Mouse (Mus musculus) CH12.LX (cell line): Measurements from ENCODE around the gene Fgfr2. TPM values are rescaled to one million over a fixed set of nuclear protein-coding genes. Genes with fewer than 3 reads are reported as not detected.

Source experiments
- DNase-seq: peaks from one replicate; pipeline ENCODE4 v3.0.0-alpha.2; 2013; ENCODE audit errors: extremely low read depth
- H3K27ac ChIP-seq: 2 replicates; pipeline ENCODE4 v1.5.1; 2012; ENCODE audit warnings: low read depth, mild to moderate bottlenecking, control low read depth, moderate library complexity; ENCODE audit not compliant: insufficient read depth
- H3K27me3 ChIP-seq: replicated peaks from 2 replicates; pipeline ENCODE3; 2012; ENCODE audit warnings: inconsistent platforms
- H3K36me3 ChIP-seq, 2 experiments: replicated peaks in 1 of 2; 2 replicates each; pipeline versions ENCODE3 to v1.6.1; 2012; ENCODE audit warnings: inconsistent platforms in 1 of 2, low read length in 1 of 2, mild to moderate bottlenecking in 1 of 2, mixed read lengths in 1 of 2, moderate library complexity in 1 of 2; ENCODE audit not compliant: control insufficient read depth in 1 of 2, insufficient read depth in 1 of 2
- H3K4me1 ChIP-seq, 2 experiments: 2 replicates each; pipeline ENCODE4 v1.6.1; 2012; ENCODE audit warnings: inconsistent platforms in 1 of 2, moderate library complexity in 1 of 2; ENCODE audit not compliant: insufficient read depth in 2 of 2, control insufficient read depth in 1 of 2
- H3K4me2 ChIP-seq: 2 replicates; pipeline ENCODE4 v1.6.1; 2012; ENCODE audit warnings: low read depth, mild to moderate bottlenecking, control low read depth; ENCODE audit not compliant: poor library complexity, insufficient read depth, severe bottlenecking
- H3K4me3 ChIP-seq, 3 experiments: fragments of 150-350 bp in 1 of 3; sonication (generic) in 1 of 3; replicated peaks in 1 of 3; 2 replicates each; pipeline versions ENCODE3 to v1.5.1; 2011 to 2012; ENCODE audit warnings: low read depth in 2 of 3, low read length in 2 of 3, mild to moderate bottlenecking in 2 of 3, moderate library complexity in 2 of 3, control low read depth in 1 of 3, improper control_type of control experiment in 1 of 3, inconsistent platforms in 1 of 3, mixed read lengths in 1 of 3; ENCODE audit not compliant: poor library complexity in 1 of 3
- H3K79me2 ChIP-seq: replicated peaks from 2 replicates; pipeline ENCODE4 v1.6.1; 2012; ENCODE audit warnings: mild to moderate bottlenecking, moderate library complexity; ENCODE audit not compliant: control insufficient read depth, poor library complexity, insufficient read depth, severe bottlenecking; ENCODE audit errors: extremely low read depth
- H3K9ac ChIP-seq: 2 replicates; pipeline ENCODE4 v1.6.1; 2012; ENCODE audit warnings: low read depth, mild to moderate bottlenecking, control low read depth, moderate library complexity; ENCODE audit not compliant: insufficient read depth
- H3K9me3 ChIP-seq: replicated peaks from 2 replicates; pipeline ENCODE3; 2012; ENCODE audit warnings: low read length, inconsistent platforms, mixed read lengths
- BHLHE40 ChIP-seq: IDR thresholded peaks from 2 replicates; pipeline ENCODE4 v1.6.1; 2011; ENCODE audit warnings: mild to moderate bottlenecking, low read depth, low read length, improper control_type of control experiment
- CHD1 ChIP-seq: IDR thresholded peaks from 2 replicates; pipeline ENCODE4 v1.6.1; 2012; ENCODE audit warnings: low read depth, low read length, improper control_type of control experiment, inconsistent platforms
- CTCF ChIP-seq, 2 experiments: IDR thresholded peaks in 1 of 2; conservative IDR thresholded peaks in 1 of 2; 2 replicates each; pipeline ENCODE4 v1.5.1; 2011 to 2012; ENCODE audit warnings: low read depth in 2 of 2, low read length in 2 of 2, improper control_type of control experiment in 1 of 2, inconsistent platforms in 1 of 2, mild to moderate bottlenecking in 1 of 2, moderate library complexity in 1 of 2
- E2F4 ChIP-seq: IDR thresholded peaks from 2 replicates; pipeline ENCODE4 v1.6.1; 2011; ENCODE audit warnings: low read depth, low read length, improper control_type of control experiment; ENCODE audit not compliant: insufficient replicate concordance
- ELF1 ChIP-seq: IDR thresholded peaks from 2 replicates; pipeline ENCODE4 v1.6.1; 2014; ENCODE audit warnings: low read depth, mild to moderate bottlenecking, inconsistent platforms, low read length, improper control_type of control experiment
- EP300 ChIP-seq: IDR thresholded peaks from 2 replicates; pipeline ENCODE4 v1.6.1; 2011; ENCODE audit warnings: low read length, improper control_type of control experiment
- ETS1 ChIP-seq: conservative IDR thresholded peaks from 2 replicates; pipeline ENCODE4 v1.6.1; 2012; ENCODE audit warnings: low read depth, mild to moderate bottlenecking, inconsistent platforms, low read length, improper control_type of control experiment, moderate library complexity
- IRF4 ChIP-seq: IDR thresholded peaks from 2 replicates; pipeline ENCODE4 v1.6.1; 2014; ENCODE audit warnings: low read depth, mild to moderate bottlenecking, inconsistent platforms, low read length, improper control_type of control experiment
- JUND ChIP-seq: conservative IDR thresholded peaks from 2 replicates; pipeline ENCODE4 v1.6.1; 2011; ENCODE audit warnings: low read depth, low read length, improper control_type of control experiment
- MAZ ChIP-seq: IDR thresholded peaks from 2 replicates; pipeline ENCODE4 v1.6.1; 2012; ENCODE audit warnings: low read depth, mild to moderate bottlenecking, inconsistent platforms, low read length, improper control_type of control experiment, moderate library complexity
- MEF2A ChIP-seq: IDR thresholded peaks from 2 replicates; pipeline ENCODE4 v1.6.1; 2014; ENCODE audit warnings: low read depth, mild to moderate bottlenecking, inconsistent platforms, low read length, improper control_type of control experiment, borderline replicate concordance
- MXI1 ChIP-seq: IDR thresholded peaks from 2 replicates; pipeline ENCODE4 v1.6.1; 2011; ENCODE audit warnings: mild to moderate bottlenecking, low read depth, low read length, improper control_type of control experiment
- MYC ChIP-seq: IDR thresholded peaks from 2 replicates; pipeline ENCODE4 v1.6.1; 2011; ENCODE audit warnings: low read depth, mild to moderate bottlenecking, improper control_type of control experiment, low read length
- NRF1 ChIP-seq: IDR thresholded peaks from 2 replicates; pipeline ENCODE4 v1.6.1; 2014; ENCODE audit warnings: low read depth, mild to moderate bottlenecking, inconsistent platforms, low read length, improper control_type of control experiment, moderate library complexity
- PAX5 ChIP-seq: IDR thresholded peaks from 2 replicates; pipeline ENCODE4 v1.6.1; 2012; ENCODE audit warnings: low read length, inconsistent platforms, mixed read lengths
- POLR2AphosphoS2 ChIP-seq: IDR thresholded peaks from 2 replicates; pipeline ENCODE4 v1.6.1; 2011; ENCODE audit warnings: low read depth, low read length, improper control_type of control experiment
- RAD21 ChIP-seq: IDR thresholded peaks from 2 replicates; pipeline ENCODE4 v1.6.1; 2011; ENCODE audit warnings: low read depth, mild to moderate bottlenecking, low read length, improper control_type of control experiment, moderate library complexity
- SIN3A ChIP-seq: IDR thresholded peaks from 2 replicates; pipeline ENCODE4 v1.6.1; 2012; ENCODE audit warnings: low read length, improper control_type of control experiment, inconsistent platforms
- TBP ChIP-seq: conservative IDR thresholded peaks from 2 replicates; pipeline ENCODE4 v1.6.1; 2011; ENCODE audit warnings: low read depth, low read length, improper control_type of control experiment
- TCF12 ChIP-seq: IDR thresholded peaks from 2 replicates; pipeline ENCODE4 v1.6.1; 2014; ENCODE audit warnings: low read depth, mild to moderate bottlenecking, inconsistent platforms, low read length, improper control_type of control experiment
- UBTF ChIP-seq: IDR thresholded peaks from 2 replicates; pipeline ENCODE4 v1.6.1; 2012; ENCODE audit warnings: low read depth, mild to moderate bottlenecking, inconsistent platforms, low read length, improper control_type of control experiment, moderate library complexity
- USF2 ChIP-seq: conservative IDR thresholded peaks from 2 replicates; pipeline ENCODE4 v1.6.1; 2011; ENCODE audit warnings: low read depth, low read length, improper control_type of control experiment
- ZMIZ1 ChIP-seq: IDR thresholded peaks from 2 replicates; pipeline ENCODE4 v1.6.1; 2012; ENCODE audit warnings: low read depth, mild to moderate bottlenecking, inconsistent platforms, low read length, improper control_type of control experiment
- ZNF384 ChIP-seq: IDR thresholded peaks from 2 replicates; pipeline ENCODE4 v1.6.1; 2012; ENCODE audit warnings: low read depth, low read length, improper control_type of control experiment, inconsistent platforms
- dilution Hi-C: fragments of 300-500 bp; cut with MboI; formaldehyde crosslinking; loops from 2 replicates; pipeline ENCODE4 v1.14.3; 2020; ENCODE audit warnings: low sequenced_read_pairs; ENCODE audit not compliant: extremely low pct_unique_long_range_greater_than_20kb, extremely low pct_ligation_motif_present
- in situ Hi-C: fragments of 300-500 bp; cut with MboI; formaldehyde crosslinking; loops from 3 replicates; pipeline ENCODE4 v1.14.3; 2019; ENCODE audit warnings: low sequenced_read_pairs, low pct_ligation_motif_present, low pct_unique_long_range_greater_than_20kb, mixed read lengths
- polyA plus RNA-seq: library from polyadenylated mRNA; unstranded; fragments of >175 nt; gene quantifications from 2 replicates; pipeline ENCODE4 v1.2.1, GENCODE M21; 2012; ENCODE audit warnings: low read depth; ENCODE audit not compliant: insufficient read length
- total RNA-seq, 2 experiments: library from RNA; depleted of rRNA; stranded (reverse); fragments of 300-350 nt in 1 of 2; fragments of >200 nt in 1 of 2; gene quantifications; 2 replicates each; pipeline ENCODE4 v1.2.3; 2012 to 2014

Fgfr2 gene
- total and polyA plus RNA-seq, 3 experiments, result not detected

DNA sequence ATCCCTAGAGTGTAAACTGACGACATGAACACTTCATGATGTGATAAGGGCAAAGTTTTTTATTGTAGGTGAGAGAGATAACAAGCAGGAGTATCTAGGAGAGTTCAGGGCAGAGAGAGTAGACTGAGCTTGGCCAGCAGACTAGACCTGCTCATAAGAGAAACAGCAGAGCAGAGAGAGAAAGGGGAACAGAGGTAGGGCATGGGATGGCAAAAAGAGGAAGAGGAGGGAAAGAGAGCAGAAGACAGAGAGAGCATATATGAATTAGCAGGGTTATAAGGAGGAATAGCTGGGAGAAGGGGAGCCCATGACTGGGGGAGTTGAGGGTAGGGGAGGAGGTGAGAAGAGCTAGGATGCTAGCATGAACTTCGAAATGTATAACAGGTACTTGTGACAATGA lies 1791.5 kb downstream of the Fgfr2 start:
- peaks cover 0 to 28% of the 10 kb centered on the region in 2 experiments for H3K36me3 ChIP-seq
- no peak overlapping the region for H3K9ac ChIP-seq
- dilution Hi-C loops, result no loop called here
- H3K4me3 ChIP-seq, result no peak overlapping the region
- no peak for DNase-seq
- H3K4me1 ChIP-seq, result no peaks in the 10 kb centered on the region
- H3K9me3 ChIP-seq, result no peaks in the 10 kb centered on the region
- H3K4me2 ChIP-seq, result no peak overlapping the region
- H3K79me2 ChIP-seq, result no peaks in the 10 kb centered on the region
- H3K27ac ChIP-seq, result no peak overlapping the region
- no peak for TF ChIP-seq ZMIZ1
- TF ChIP-seq RAD21, result no peak
- no peak for TF ChIP-seq MXI1
- no peak for TF ChIP-seq SIN3A
- no peak for TF ChIP-seq NRF1
- TF ChIP-seq TBP, result no peak
- TF ChIP-seq PAX5, result no peak
- no peak for TF ChIP-seq UBTF
- TF ChIP-seq MAZ, result no peak
- no peak for TF ChIP-seq ETS1
- no peak for TF ChIP-seq MYC
- TF ChIP-seq USF2, result no peak
- TF ChIP-seq ZNF384, result no peak
- TF ChIP-seq EP300, result no peak
- no peak for TF ChIP-seq MEF2A
- no peak for TF ChIP-seq CHD1
- TF ChIP-seq, all 38 proteins: peak for 0
- in situ Hi-C loops, result no loop called here
- H3K27me3 ChIP-seq, result no peaks in the 10 kb centered on the region

DNA sequence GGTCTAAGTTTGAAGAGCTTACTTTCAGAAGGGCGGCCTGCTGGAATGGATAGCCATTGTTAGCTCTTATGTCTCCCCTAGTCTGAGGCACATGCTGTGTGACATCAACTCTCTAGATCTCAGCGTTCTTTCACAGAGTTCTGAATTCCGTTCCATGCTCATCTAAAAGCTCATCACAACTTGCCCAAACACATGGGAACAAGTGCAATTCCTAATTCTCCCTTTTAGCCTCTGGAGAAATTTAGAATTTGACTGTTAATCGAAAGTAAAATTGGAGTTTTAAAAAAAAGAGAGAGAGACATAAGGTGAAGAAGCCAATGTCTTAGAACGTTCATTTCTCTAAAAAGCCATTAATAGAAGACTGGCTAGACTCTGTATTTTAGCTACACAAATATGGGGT lies 1793.7 kb downstream of the Fgfr2 start, which contains the start of gene Fam24b:
Gene Fam24b, minus strand, starts transcription at position 101 of the 400 bp plus-strand sequence.
- TF ChIP-seq MXI1, result no peak
- TF ChIP-seq ZNF384, result no peak
- TF ChIP-seq PAX5, result no peak
- no peak for TF ChIP-seq IRF4
- TF ChIP-seq TCF12, result no peak
- no peak for TF ChIP-seq ELF1
- no peak for TF ChIP-seq POLR2AphosphoS2
- TF ChIP-seq MAZ, result no peak
- no peak for TF ChIP-seq SIN3A
- no peak for TF ChIP-seq CTCF (conservative IDR thresholded peaks at IDR 0.05 in 1 of 2, IDR thresholded peaks at IDR 0.05 in 1 of 2; ENCODE audit: low read depth in 2 of 2, low read length in 2 of 2)
- no peak for TF ChIP-seq BHLHE40
- TF ChIP-seq JUND, result no peak
- TF ChIP-seq E2F4, result no peak
- TF ChIP-seq MEF2A, result no peak
- no peak for TF ChIP-seq MYC
- in situ Hi-C loops (no loop called here), dilution Hi-C loops (no loop called here)
- no peak for DNase-seq
- no peaks in the 10 kb centered on the region for H3K79me2 ChIP-seq
- no peaks in the 10 kb centered on the region for H3K9me3 ChIP-seq
- H3K4me1 ChIP-seq, result no peaks in the 10 kb centered on the region
- no peak within 1 kb of the TSS for H3K9ac ChIP-seq
- no peak within 1 kb of the TSS for H3K4me3 ChIP-seq
- no peaks in the 10 kb centered on the region for H3K27me3 ChIP-seq
- no peak within 1 kb of the TSS for H3K27ac ChIP-seq
- no peak within 1 kb of the TSS for H3K4me2 ChIP-seq
- H3K36me3 ChIP-seq, result peaks cover 0 to 19% of the 10 kb centered on the region in 2 experiments
